Mouse (Mus musculus) frontal cortex, adult 2 months (tissue): ENCODE results near the gene Rpl19. TPM values are rescaled to one million over a fixed set of nuclear protein-coding genes. Genes with fewer than 3 reads are reported as not detected.

Experiments
- DNase-seq, 2 experiments: peaks; one replicate each; pipeline ENCODE4 v3.0.0; 2022; ENCODE audit warnings: low spot score in 1 of 2; ENCODE audit errors: extremely low spot score in 1 of 2
- polyA plus RNA-seq: library from polyadenylated mRNA; depleted of rRNA; stranded (reverse); fragments of >200 nt; gene quantifications from 2 replicates; pipeline ENCODE4 v1.2.3, GENCODE M21; 2012

Gene Rpl19
- polyA plus RNA-seq, 1 experiment: 918 TPM

- DNase-seq: no peak
These were observed 5.4 kb upstream of the Rpl19 start for GRCm38 (mm10) chr11:98021118-98021517.

GRCm38 (mm10) chr11:98021565-98022252 lies 4.8 kb upstream of the Rpl19 start:
- DNase-seq: peak in 1 of 2 experiments; percentile 72

GRCm38 (mm10) chr11:98022253-98022554 lies 4.3 kb upstream of the Rpl19 start:
- DNase-seq: no peak

GRCm38 (mm10) chr11:98022555-98023371 lies 3.7 kb upstream of the Rpl19 start, which contains the start of gene Cacnb1:
Gene Cacnb1 (minus strand): TSS chr11:98023034.
- no peak for DNase-seq

- DNase-seq: no peak
These were observed 2.0 kb upstream of the Rpl19 start for GRCm38 (mm10) chr11:98024516-98024915.

GRCm38 (mm10) chr11:98026248-98026569 lies 301 bp upstream of the Rpl19 start:
- no peak for DNase-seq

- no peak for DNase-seq
These were observed 783 bp downstream of the Rpl19 start for GRCm38 (mm10) chr11:98027297-98027688.

GRCm38 (mm10) chr11:98027785-98028184 lies 1.3 kb downstream of the Rpl19 start:
- no peak for DNase-seq

GRCm38 (mm10) chr11:98030701-98031442 lies 4.4 kb downstream of the Rpl19 start:
- DNase-seq: no peak

GRCm38 (mm10) chr11:98031443-98031770 lies 4.9 kb downstream of the Rpl19 start:
- DNase-seq: peak in 1 of 2 experiments; percentile 91

- no peak for DNase-seq
These were observed 7.6 kb downstream of the Rpl19 start for GRCm38 (mm10) chr11:98034061-98034460.

- no peak for DNase-seq
These were observed 8.3 kb downstream of the Rpl19 start for GRCm38 (mm10) chr11:98034840-98035239.

GRCm38 (mm10) chr11:98035977-98036377 lies 9.5 kb downstream of the Rpl19 start:
- no peak for DNase-seq

GRCm38 (mm10) chr11:98037871-98038270 lies 11.4 kb downstream of the Rpl19 start:
- DNase-seq: peak in 1 of 2 experiments; percentile 90

- no peak for DNase-seq
These were observed 14.5 kb downstream of the Rpl19 start for GRCm38 (mm10) chr11:98040975-98041374.

- no peak for DNase-seq
These were observed 16.2 kb downstream of the Rpl19 start for GRCm38 (mm10) chr11:98042741-98043140.

- no peak for DNase-seq
These were observed 17.6 kb downstream of the Rpl19 start for GRCm38 (mm10) chr11:98044074-98044473.

GRCm38 (mm10) chr11:98045596-98045995 lies 19.1 kb downstream of the Rpl19 start:
- DNase-seq: no peak

GRCm38 (mm10) chr11:98046466-98046865 lies 20.0 kb downstream of the Rpl19 start:
- DNase-seq: no peak

- peak in 1 of 2 experiments; percentile 54 for DNase-seq
These were observed 21.2 kb downstream of the Rpl19 start for GRCm38 (mm10) chr11:98047745-98048144.

GRCm38 (mm10) chr11:98049672-98050519 lies 23.4 kb downstream of the Rpl19 start:
- no peak for DNase-seq
